Mouse (Mus musculus): ENCODE data around the gene Kdelc1. TPM values are rescaled to one million over a fixed set of nuclear protein-coding genes. Genes with fewer than 3 reads are reported as not detected.
A peak's percentile ranks its signal among the peaks of the same experiment; 100 is the strongest.

The Kdelc1 gene
- polyA plus RNA-seq, 1 experiment from 2014 or later, result 78.0 TPM

DNA sequence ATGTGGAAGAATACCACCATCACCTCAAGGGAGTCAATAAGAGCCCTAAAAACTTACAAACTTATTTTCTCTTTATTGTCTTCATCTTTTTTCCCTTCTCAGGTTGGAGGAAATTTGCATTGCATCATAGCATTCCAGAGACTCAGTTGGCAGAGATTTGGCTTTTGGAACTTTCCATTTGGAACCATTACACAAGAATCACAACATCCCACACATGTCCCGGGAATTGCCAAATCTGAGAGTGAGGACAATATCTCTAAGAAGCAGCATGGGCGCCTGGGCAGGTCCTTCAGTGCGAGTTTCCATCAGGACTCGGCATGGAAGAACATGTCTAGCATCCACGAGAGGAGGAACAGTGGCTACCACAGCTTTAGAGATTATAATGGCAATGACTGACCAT is 24.1 kb upstream of the Kdelc1 start:
- H3K9me3 ChIP-seq (ENCODE audit: control insufficient read depth, low read length), result no peaks in the 10 kb centered on the region
- no peaks in the 10 kb centered on the region for H3K27me3 ChIP-seq (ENCODE audit: control insufficient read depth, insufficient read depth, low read length)
- no peak overlapping the region for H3K9ac ChIP-seq (ENCODE audit: low read depth, low read length)
- no peaks in the 10 kb centered on the region for H3K4me1 ChIP-seq (ENCODE audit: control insufficient read depth, insufficient read depth, low read length)
- no peak overlapping the region for H3K4me2 ChIP-seq (replicated peaks; ENCODE audit: low read depth, low read length)
- WGBS, result 93% methylated on average over 5 of the region's 5 CpGs
- no peak for ATAC-seq (ENCODE audit: low FRiP score, low TSS enrichment)
- peaks cover 42% of the 10 kb centered on the region for H3K36me3 ChIP-seq (ENCODE audit: control insufficient read depth, insufficient read depth, low read length)
- H3K4me3 ChIP-seq (ENCODE audit: low read length), result no peak overlapping the region
- H3K27ac ChIP-seq (ENCODE audit: low read depth, low read length), result no peak overlapping the region

DNA sequence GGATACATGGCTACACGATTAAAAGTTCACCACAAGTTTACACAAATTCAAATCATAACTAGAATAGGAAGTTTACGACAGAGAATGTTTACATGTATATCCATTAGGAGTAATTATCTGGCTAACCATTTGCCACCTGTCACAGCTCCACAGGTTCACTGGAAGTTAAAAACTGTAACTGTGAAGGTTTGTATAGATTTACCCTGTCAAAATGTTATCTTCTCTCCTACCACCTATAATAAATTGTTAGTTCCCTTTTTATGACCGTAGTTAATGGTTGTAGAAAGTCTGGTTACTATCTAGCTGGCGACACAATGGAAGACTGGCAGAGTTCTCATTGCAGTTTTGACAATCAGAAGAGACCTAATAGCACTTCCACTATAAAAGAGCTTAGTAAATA is 21.6 kb upstream of the Kdelc1 start:
- WGBS, result 79% methylated on average over 4 of the region's 4 CpGs
- H3K4me2 ChIP-seq (replicated peaks; ENCODE audit: low read depth, low read length), result no peak overlapping the region
- H3K36me3 ChIP-seq (ENCODE audit: control insufficient read depth, insufficient read depth, low read length), result peaks cover 46% of the 10 kb centered on the region
- H3K27me3 ChIP-seq (ENCODE audit: control insufficient read depth, insufficient read depth, low read length), result no peaks in the 10 kb centered on the region
- H3K4me3 ChIP-seq (ENCODE audit: low read length), result no peak overlapping the region
- no peak for ATAC-seq (ENCODE audit: low FRiP score, low TSS enrichment)
- no peak overlapping the region for H3K27ac ChIP-seq (ENCODE audit: low read depth, low read length)
- no peaks in the 10 kb centered on the region for H3K4me1 ChIP-seq (ENCODE audit: control insufficient read depth, insufficient read depth, low read length)
- H3K9ac ChIP-seq (ENCODE audit: low read depth, low read length), result no peak overlapping the region
- H3K9me3 ChIP-seq (ENCODE audit: control insufficient read depth, low read length), result no peaks in the 10 kb centered on the region

DNA sequence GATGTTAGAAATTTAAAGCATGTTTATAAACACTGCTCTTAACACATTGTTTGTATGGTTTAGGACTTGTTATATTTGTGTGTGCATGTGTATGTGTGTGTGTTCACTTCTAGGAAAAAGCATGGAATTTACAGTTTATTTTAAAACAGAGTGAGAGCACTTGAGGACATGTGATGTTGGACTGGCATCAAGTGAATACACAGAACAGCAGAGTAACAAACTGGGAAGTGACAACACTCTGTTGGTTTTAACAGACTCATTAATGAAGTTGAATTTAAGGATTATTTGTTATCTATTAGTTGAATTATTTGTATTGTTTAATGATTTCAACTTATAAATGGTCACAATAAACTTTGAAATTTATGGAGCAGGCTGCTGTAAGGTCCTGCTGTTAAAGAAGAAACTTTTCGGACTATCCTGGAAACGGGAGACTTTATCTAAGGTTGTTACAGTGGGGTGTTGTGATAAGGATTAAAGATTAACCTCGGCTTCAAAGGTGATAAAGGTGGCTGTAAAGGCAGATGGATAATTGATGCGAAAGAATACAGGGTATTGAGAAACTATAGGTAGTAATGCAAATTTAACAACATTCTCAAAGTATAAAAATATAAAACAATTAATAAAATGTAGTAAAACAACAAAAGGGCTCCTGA is 11.4 kb upstream of the Kdelc1 start:
- H3K27me3 ChIP-seq (ENCODE audit: control insufficient read depth, insufficient read depth, low read length), result no peaks in the 10 kb centered on the region
- H3K9ac ChIP-seq (ENCODE audit: low read depth, low read length), result no peak overlapping the region
- WGBS, result 85% methylated on average over 4 of the region's 4 CpGs
- H3K9me3 ChIP-seq (ENCODE audit: control insufficient read depth, low read length), result no peaks in the 10 kb centered on the region
- H3K27ac ChIP-seq (ENCODE audit: low read depth, low read length), result no peak overlapping the region
- no peak overlapping the region for H3K4me2 ChIP-seq (replicated peaks; ENCODE audit: low read depth, low read length)
- H3K36me3 ChIP-seq (ENCODE audit: control insufficient read depth, insufficient read depth, low read length), result peaks cover 32% of the 10 kb centered on the region
- ATAC-seq (ENCODE audit: low FRiP score, low TSS enrichment), result no peak
- H3K4me1 ChIP-seq (ENCODE audit: control insufficient read depth, insufficient read depth, low read length), result no peaks in the 10 kb centered on the region
- H3K4me3 ChIP-seq (ENCODE audit: low read length), result no peak overlapping the region

DNA sequence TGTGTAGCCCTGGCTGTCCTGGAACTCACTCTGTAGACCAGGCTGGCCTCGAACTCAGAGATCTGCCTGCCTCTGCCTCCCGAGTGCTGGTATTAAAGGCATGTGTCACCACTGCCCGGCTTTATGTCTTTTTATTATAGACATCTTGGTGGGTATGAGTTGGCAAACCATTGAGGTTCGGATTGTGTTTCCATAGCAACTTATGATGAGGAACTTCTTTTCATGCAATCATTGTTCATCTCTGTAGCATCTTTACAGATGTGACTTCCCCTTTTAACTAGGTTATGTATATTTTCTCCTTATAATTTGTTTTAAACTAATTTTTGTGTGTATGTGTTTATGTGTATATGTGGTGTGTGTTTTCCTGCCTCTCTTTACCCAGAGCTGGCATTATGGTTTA is 7.0 kb upstream of the Kdelc1 start:
- H3K4me3 ChIP-seq (ENCODE audit: low read length), result no peak overlapping the region
- ATAC-seq (ENCODE audit: low FRiP score, low TSS enrichment), result no peak
- no peaks in the 10 kb centered on the region for H3K4me1 ChIP-seq (ENCODE audit: control insufficient read depth, insufficient read depth, low read length)
- no peak overlapping the region for H3K27ac ChIP-seq (ENCODE audit: low read depth, low read length)
- 97% methylated on average over 4 of the region's 4 CpGs for WGBS
- H3K27me3 ChIP-seq (ENCODE audit: control insufficient read depth, insufficient read depth, low read length), result no peaks in the 10 kb centered on the region
- H3K4me2 ChIP-seq (replicated peaks; ENCODE audit: low read depth, low read length), result no peak overlapping the region
- no peaks in the 10 kb centered on the region for H3K9me3 ChIP-seq (ENCODE audit: control insufficient read depth, low read length)
- H3K36me3 ChIP-seq (ENCODE audit: control insufficient read depth, insufficient read depth, low read length), result peaks cover 19% of the 10 kb centered on the region
- no peak overlapping the region for H3K9ac ChIP-seq (ENCODE audit: low read depth, low read length)

DNA sequence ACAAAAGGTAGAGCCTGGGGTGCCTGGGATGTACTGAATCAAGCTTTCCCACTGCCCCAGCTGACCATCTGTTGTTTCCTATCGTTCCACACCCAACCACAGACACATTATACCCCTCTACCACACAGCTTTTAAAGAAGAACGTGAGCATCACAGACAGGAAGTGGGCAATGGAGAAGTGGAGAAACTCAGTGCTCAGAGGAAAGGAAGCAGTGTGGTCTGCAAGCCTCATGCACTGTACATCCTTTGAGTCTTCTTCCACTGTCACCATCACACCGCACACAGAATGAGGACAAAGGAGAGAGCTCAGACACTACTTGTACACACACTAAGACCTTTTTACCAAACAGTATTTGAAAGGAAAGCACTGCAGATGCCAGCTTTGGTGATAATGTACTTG is 3.6 kb upstream of the Kdelc1 start:
- ATAC-seq (ENCODE audit: low FRiP score, low TSS enrichment), result no peak
- Histone ChIP-seq H3K9me3 (ENCODE audit: control insufficient read depth, low read length) (no peaks in the 10 kb centered on the region), H3K4me1 (ENCODE audit: control insufficient read depth, insufficient read depth, low read length) (no peaks in the 10 kb centered on the region), H3K4me2 (replicated peaks; ENCODE audit: low read depth, low read length) (no peak overlapping the region), H3K4me3 (ENCODE audit: low read length) (no peak overlapping the region), H3K27me3 (ENCODE audit: control insufficient read depth, insufficient read depth, low read length) (no peaks in the 10 kb centered on the region), H3K9ac (ENCODE audit: low read depth, low read length) (no peak overlapping the region), H3K27ac (ENCODE audit: low read depth, low read length) (no peak overlapping the region), H3K36me3 (ENCODE audit: control insufficient read depth, insufficient read depth, low read length) (peaks cover 8% of the 10 kb centered on the region)
- 83% methylated on average over 3 of the region's 3 CpGs for WGBS

DNA sequence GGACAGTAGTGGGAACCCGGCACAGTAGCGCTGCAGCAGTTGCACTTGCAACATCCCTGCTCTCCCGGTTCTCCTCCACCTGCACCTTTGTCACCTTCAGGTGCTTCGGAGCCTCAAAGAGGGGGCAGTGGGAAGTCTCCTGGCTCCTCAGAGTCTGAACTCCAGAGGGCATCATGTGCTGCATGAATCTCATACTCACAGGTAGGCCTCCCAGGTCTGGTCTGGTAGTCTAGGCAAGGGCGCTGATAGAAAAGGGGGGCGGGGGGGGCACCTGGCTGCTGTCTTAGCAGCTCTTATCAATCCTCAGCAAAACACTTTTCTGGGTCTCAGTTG is 1.4 kb upstream of the Kdelc1 start:
- H3K4me2 ChIP-seq (replicated peaks; ENCODE audit: low read depth, low read length), result peak overlapping the region; percentile 60
- no peaks in the 10 kb centered on the region for H3K27me3 ChIP-seq (ENCODE audit: control insufficient read depth, insufficient read depth, low read length)
- WGBS, result 3% methylated on average over 6 of the region's 6 CpGs
- H3K9ac ChIP-seq (ENCODE audit: low read depth, low read length), result peak overlapping the region; percentile 76
- no peaks in the 10 kb centered on the region for H3K9me3 ChIP-seq (ENCODE audit: control insufficient read depth, low read length)
- H3K4me1 ChIP-seq (ENCODE audit: control insufficient read depth, insufficient read depth, low read length), result no peaks in the 10 kb centered on the region
- ATAC-seq (ENCODE audit: low FRiP score, low TSS enrichment), result peak; percentile 30
- H3K4me3 ChIP-seq (ENCODE audit: low read length), result peak overlapping the region; percentile 84
- H3K36me3 ChIP-seq (ENCODE audit: control insufficient read depth, insufficient read depth, low read length), result peaks cover 8% of the 10 kb centered on the region
- H3K27ac ChIP-seq (ENCODE audit: low read depth, low read length), result peak overlapping the region; percentile 96

DNA sequence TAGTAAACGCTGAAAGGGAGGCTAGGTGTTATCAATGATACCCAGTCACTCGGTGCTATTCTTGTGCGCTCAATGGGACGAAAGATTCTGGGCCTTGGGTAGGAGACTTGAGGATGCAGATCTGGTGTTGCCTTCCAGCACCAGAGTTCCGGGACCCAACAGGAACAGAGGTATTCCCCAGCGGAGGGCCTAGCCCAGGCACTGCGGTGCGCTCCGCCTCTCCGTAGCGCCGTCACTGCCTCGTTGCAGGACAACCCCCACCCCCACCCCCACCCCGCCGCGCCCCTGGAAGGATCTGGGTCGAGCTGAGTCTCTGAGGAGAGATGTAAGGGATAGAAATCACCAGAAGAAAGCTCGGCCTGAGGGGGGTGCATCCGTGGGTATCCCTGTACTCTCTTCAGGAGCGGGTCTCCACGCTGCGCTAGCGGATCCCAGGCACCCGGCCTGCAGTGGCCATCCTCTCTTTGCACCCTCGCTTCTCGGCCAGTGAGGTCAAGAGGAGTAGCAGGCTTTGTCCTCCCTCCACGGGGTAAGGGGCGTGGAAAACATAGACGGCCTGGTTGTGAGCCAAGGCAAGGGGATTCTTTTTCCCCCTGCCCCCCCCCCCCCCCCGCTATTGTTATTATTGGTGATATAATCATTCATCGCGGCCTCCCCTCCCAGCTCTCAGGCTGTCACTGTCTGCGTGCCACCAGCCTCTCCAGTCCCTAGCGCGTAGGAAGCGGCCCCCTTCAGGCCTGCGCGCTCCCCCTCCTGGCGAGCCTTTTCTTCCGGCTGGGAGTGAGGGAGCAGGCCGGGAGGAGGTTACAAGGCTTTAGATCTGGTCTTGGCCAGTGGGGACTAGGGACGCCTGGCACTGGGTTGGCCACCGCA is 829 bp upstream of the Kdelc1 start:
- H3K4me2 ChIP-seq (replicated peaks; ENCODE audit: low read depth, low read length), result peak overlapping the region; percentile 60
- H3K9me3 ChIP-seq (ENCODE audit: control insufficient read depth, low read length), result no peaks in the 10 kb centered on the region
- no peaks in the 10 kb centered on the region for H3K27me3 ChIP-seq (ENCODE audit: control insufficient read depth, insufficient read depth, low read length)
- H3K4me1 ChIP-seq (ENCODE audit: control insufficient read depth, insufficient read depth, low read length), result no peaks in the 10 kb centered on the region
- H3K36me3 ChIP-seq (ENCODE audit: control insufficient read depth, insufficient read depth, low read length), result peaks cover 14% of the 10 kb centered on the region
- H3K27ac ChIP-seq (ENCODE audit: low read depth, low read length), result peak overlapping the region; percentile 96
- under 1% methylated on average over 39 of the region's 43 CpGs for WGBS
- H3K9ac ChIP-seq (ENCODE audit: low read depth, low read length), result peak overlapping the region; percentile 76
- ATAC-seq (ENCODE audit: low FRiP score, low TSS enrichment), result peak; percentile 91
- H3K4me3 ChIP-seq (ENCODE audit: low read length), result peak overlapping the region; percentile 84

DNA sequence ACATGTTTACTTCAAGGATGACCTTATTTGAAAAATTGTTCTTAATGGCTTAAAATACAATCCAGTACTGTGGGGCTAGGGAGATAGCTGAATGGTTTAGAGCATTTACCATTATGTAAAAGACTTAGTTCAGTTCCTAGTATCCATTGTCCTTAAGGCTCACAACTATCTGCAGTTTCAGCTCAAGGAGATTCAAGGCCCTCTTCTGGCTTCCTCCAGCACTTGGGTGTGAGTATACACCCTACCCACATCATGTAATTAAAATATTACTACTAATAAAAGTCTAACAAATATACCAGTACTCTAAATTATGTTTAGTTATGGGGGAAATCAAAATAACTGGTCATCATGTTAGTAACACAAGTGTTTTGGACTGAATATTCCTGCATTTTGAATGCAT is 1.0 kb downstream of the Kdelc1 start:
- ATAC-seq (ENCODE audit: low FRiP score, low TSS enrichment), result no peak
- no peaks in the 10 kb centered on the region for H3K4me1 ChIP-seq (ENCODE audit: control insufficient read depth, insufficient read depth, low read length)
- no peaks in the 10 kb centered on the region for H3K9me3 ChIP-seq (ENCODE audit: control insufficient read depth, low read length)
- peak overlapping the region; percentile 84 for H3K4me3 ChIP-seq (ENCODE audit: low read length)
- H3K9ac ChIP-seq (ENCODE audit: low read depth, low read length), result peak overlapping the region; percentile 76; the same call in 1 of the 2 replicates
- H3K27ac ChIP-seq (ENCODE audit: low read depth, low read length), result no peak overlapping the region
- H3K36me3 ChIP-seq (ENCODE audit: control insufficient read depth, insufficient read depth, low read length), result peaks cover 31% of the 10 kb centered on the region
- no peaks in the 10 kb centered on the region for H3K27me3 ChIP-seq (ENCODE audit: control insufficient read depth, insufficient read depth, low read length)
- H3K4me2 ChIP-seq (replicated peaks; ENCODE audit: low read depth, low read length), result peak overlapping the region; percentile 60

DNA sequence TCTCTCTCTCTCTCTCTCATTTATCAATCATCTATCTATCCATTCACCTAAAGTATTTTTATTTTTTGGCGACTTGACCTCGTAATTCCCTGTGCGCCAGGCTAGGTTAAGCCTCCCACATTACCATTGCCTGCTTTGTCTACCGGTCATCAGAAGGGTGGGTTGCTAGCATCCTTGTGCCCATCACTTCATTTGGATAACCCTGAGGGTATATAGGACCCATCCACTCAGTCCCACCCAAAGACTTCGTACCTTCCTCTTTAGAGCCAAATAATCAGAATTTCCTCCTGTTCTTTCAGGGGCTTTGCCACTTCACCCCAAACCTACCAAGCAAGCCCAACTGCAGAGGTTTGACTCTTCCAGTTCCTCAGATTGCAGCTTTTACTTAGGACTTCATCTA is 15.7 kb downstream of the Kdelc1 start:
- H3K4me2 ChIP-seq (replicated peaks; ENCODE audit: low read depth, low read length), result peak overlapping the region; percentile 63
- ATAC-seq (ENCODE audit: low FRiP score, low TSS enrichment), result no peak

More for the DNA sequence above, 15.7 kb downstream of the Kdelc1 start:
- peaks cover 22% of the 10 kb centered on the region for H3K36me3 ChIP-seq (ENCODE audit: control insufficient read depth, insufficient read depth, low read length)
- no peaks in the 10 kb centered on the region for H3K27me3 ChIP-seq (ENCODE audit: control insufficient read depth, insufficient read depth, low read length)
- H3K9ac ChIP-seq (ENCODE audit: low read depth, low read length), result peak overlapping the region; percentile 50
- 18% methylated on average over 5 of the region's 5 CpGs for WGBS
- no peak overlapping the region for H3K27ac ChIP-seq (ENCODE audit: low read depth, low read length)
- peaks cover 12% of the 10 kb centered on the region for H3K4me1 ChIP-seq (ENCODE audit: control insufficient read depth, insufficient read depth, low read length)
- H3K9me3 ChIP-seq (ENCODE audit: control insufficient read depth, low read length), result no peaks in the 10 kb centered on the region
- peak overlapping the region; percentile 85 for H3K4me3 ChIP-seq (ENCODE audit: low read length)

All from kidney, embryonic 14.5 days (tissue).